Mouse (Mus musculus): ENCODE data around the gene Gabrr1.
A peak's percentile ranks its signal among the peaks of the same experiment; 100 is the strongest.

Gene Gabrr1

GRCm38 (mm10) chr4:33208881-33209841 is 76.8 kb downstream of the Gabrr1 start, which contains the start of gene Srsf12:
Gene Srsf12, plus strand, starts transcription at chr4:33208991.
- peak in 1 of 2 experiments; percentile 32 for DNase-seq (ENCODE audit: low spot score in 2 of 2)

Measured in frontal cortex, postnatal 14 days (tissue).